ENCODE assay signal across 21 mouse cellular contexts in genomic region chr12:31404575-31405240, GRCm38 (mm10). TPM values are rescaled to one million over a fixed set of nuclear protein-coding genes. Genes with fewer than 3 reads are reported as not detected.
"Had no signal": no experiment of that assay in that cellular context is flagged by ENCODE, and none has a peak within 500 bp of the region (broad histone marks: within the 10 kb centered on the region; RNA-seq: fewer than 3 reads in every experiment).

No protein-coding gene starts in this region.

- H3K27me3 ChIP-seq: limb, embryonic 13.5 days; liver, embryonic 13.5 days; midbrain, embryonic 12.5 days; midbrain, embryonic 15.5 days had no signal

- H3K27ac ChIP-seq: limb, embryonic 10.5 days; limb, embryonic 13.5 days; liver, embryonic 13.5 days; macrophage; midbrain, embryonic 12.5 days; midbrain, embryonic 15.5 days; stomach, postnatal 0 days had no signal

- DNase-seq: kidney, adult 18-20 months; kidney, adult 9 months; kidney, postnatal 14 days; kidney, postnatal 4 days; liver; liver, embryonic 13.5 days; lung, embryonic 14.5 days; thymus, adult 2 months; thymus, postnatal 14 days; thymus, postnatal 4 days had no signal

- H3K4me1 ChIP-seq: limb, embryonic 10.5 days; limb, embryonic 13.5 days; liver, embryonic 13.5 days; midbrain, embryonic 12.5 days; midbrain, embryonic 15.5 days had no signal

- ATAC-seq: lung, postnatal 0 days; midbrain, embryonic 15.5 days had no signal

- H3K36me3 ChIP-seq: limb, embryonic 10.5 days; limb, embryonic 13.5 days; liver, embryonic 13.5 days; midbrain, embryonic 12.5 days; midbrain, embryonic 15.5 days had no signal

- H3K4me3 ChIP-seq: limb, embryonic 10.5 days; limb, embryonic 13.5 days; liver, embryonic 13.5 days; midbrain, embryonic 12.5 days; midbrain, embryonic 15.5 days had no signal

- H3K9me3 ChIP-seq: limb, embryonic 10.5 days; limb, embryonic 13.5 days; liver, embryonic 13.5 days; midbrain, embryonic 12.5 days; midbrain, embryonic 15.5 days had no signal

RNA-seq across cellular contexts. Expression of gene Slc26a3, which starts 14.0 kb away (rescaled TPM):
- total RNA-seq: megakaryocyte-erythroid progenitor cell, adult 5-6 weeks; monocyte, adult 5-6 weeks had no signal
- polyA plus RNA-seq: limb, embryonic 10.5 days; lung, embryonic 14.5 days; lung, postnatal 0 days; macrophage; midbrain, embryonic 12.5 days; neural tube, embryonic 11.5 days; spleen, adult 2 months had no signal
